Mouse (Mus musculus) lung, embryonic 14.5 days (tissue): ENCODE results near the gene Dgkq. TPM values are rescaled to one million over a fixed set of nuclear protein-coding genes. Genes with fewer than 3 reads are reported as not detected.

ENCODE experiments used
- ATAC-seq: fragments of 200-750 bp; cut with Nextera tagmentation; 2 replicates; pipeline ENCODE4 v1.8.0; 2017; ENCODE audit warnings: mild to moderate bottlenecking, moderate TSS enrichment, moderate library complexity; ENCODE audit not compliant: insufficient read depth
- DNase-seq: peaks from one replicate; pipeline ENCODE4 v3.0.0-alpha.2; 2015
- H3K27ac ChIP-seq: fragments of 300-500 bp; sonication (generic); 2 replicates; pipeline ENCODE4 v1.5.1; 2014; ENCODE audit warnings: low read depth, mild to moderate bottlenecking, moderate library complexity
- H3K27me3 ChIP-seq: fragments of 300-500 bp; sonication (generic); 2 replicates; pipeline ENCODE4 v1.6.1; 2014; ENCODE audit warnings: low read length, control low read depth; ENCODE audit not compliant: insufficient read depth
- H3K36me3 ChIP-seq: fragments of 300-500 bp; sonication (generic); 2 replicates; pipeline ENCODE4 v1.6.1; 2014; ENCODE audit warnings: control low read depth; ENCODE audit not compliant: insufficient read depth
- H3K4me1 ChIP-seq: fragments of 300-500 bp; sonication (generic); 2 replicates; pipeline ENCODE4 v1.6.1; 2014; ENCODE audit warnings: antibody characterized with exemption, control low read depth; ENCODE audit not compliant: insufficient read depth
- H3K4me2 ChIP-seq: fragments of 300-500 bp; sonication (generic); 2 replicates; pipeline ENCODE4 v1.6.1; 2014; ENCODE audit warnings: mild to moderate bottlenecking
- H3K4me3 ChIP-seq: fragments of 300-500 bp; sonication (generic); 2 replicates; pipeline ENCODE4 v1.5.1; 2014; ENCODE audit warnings: low read depth, low read length
- H3K9ac ChIP-seq: fragments of 300-500 bp; sonication (generic); 2 replicates; pipeline ENCODE4 v1.6.1; 2014
- H3K9me3 ChIP-seq: fragments of 300-500 bp; sonication (generic); 2 replicates; pipeline ENCODE4 v1.6.1; 2016; ENCODE audit warnings: low read depth, low read length, control low read depth
- CTCF ChIP-seq: IDR thresholded peaks from 2 replicates; pipeline ENCODE4 v1.5.1; 2016; ENCODE audit warnings: antibody characterized with exemption, low read depth
- WGBS: fragments of 180-500 bp; shearing (Covaris S2); extraction: QIAGEN DNeasy Blood & Tissue Kit; methylation state at CpG from one replicate; pipeline ENCODE4 v1.1.7; 2014; 5-methylcytosine and 5-hydroxymethylcytosine counted together
- polyA plus RNA-seq: library from polyadenylated mRNA; unstranded; fragments of >200 nt; fragmentation: Nextera tagmentation; extraction: Ambion mirVana; gene quantifications from 2 replicates; pipeline ENCODE4 v1.2.1, GENCODE M21; 2014

Gene Dgkq
- polyA plus RNA-seq, 1 experiment from 2014 or later: 12.1 TPM

- ATAC-seq (peak; percentile 18; the same call in 1 of the 2 replicates), DNase-seq (no peak)
- H3K4me2 ChIP-seq: no peak overlapping the region
- no peak overlapping the region for H3K4me3 ChIP-seq
- no peak for TF ChIP-seq CTCF
- H3K27ac ChIP-seq: no peak overlapping the region
- 48% methylated on average over 6 of the region's 6 CpGs for whole genome bisulfite sequencing
- no peaks in the 10 kb centered on the region for H3K4me1 ChIP-seq
- no peak overlapping the region for H3K9ac ChIP-seq
- no peaks in the 10 kb centered on the region for H3K9me3 ChIP-seq
- no peaks in the 10 kb centered on the region for H3K27me3 ChIP-seq
- H3K36me3 ChIP-seq: peaks cover 31% of the 10 kb centered on the region
Observed at GRCm38 (mm10) chr5:108708981-108709731, 39.7 kb upstream of the Dgkq start.

GRCm38 (mm10) chr5:108708419-108708818 lies 38.9 kb upstream of the Dgkq start:
- no peak overlapping the region for H3K9ac ChIP-seq
- no peaks in the 10 kb centered on the region for H3K4me1 ChIP-seq
- no peak for DNase-seq
- H3K27ac ChIP-seq: no peak overlapping the region
- WGBS: 88% methylated on average over 1 of the region's 1 CpGs
- no peak overlapping the region for H3K4me3 ChIP-seq
- TF ChIP-seq CTCF: no peak
- peaks cover 32% of the 10 kb centered on the region for H3K36me3 ChIP-seq
- H3K9me3 ChIP-seq: no peaks in the 10 kb centered on the region
- H3K27me3 ChIP-seq: no peaks in the 10 kb centered on the region
- H3K4me2 ChIP-seq: no peak overlapping the region
- ATAC-seq: no peak

- no peak overlapping the region for H3K4me3 ChIP-seq
- H3K4me1 ChIP-seq: no peaks in the 10 kb centered on the region
- ATAC-seq (no peak), DNase-seq (no peak)
- no peak overlapping the region for H3K9ac ChIP-seq
- no peak for TF ChIP-seq CTCF
- H3K4me2 ChIP-seq: no peak overlapping the region
- peaks cover 38% of the 10 kb centered on the region for H3K36me3 ChIP-seq
- H3K27me3 ChIP-seq: no peaks in the 10 kb centered on the region
- H3K9me3 ChIP-seq: no peaks in the 10 kb centered on the region
- 77% methylated on average over 2 of the region's 2 CpGs for WGBS
- H3K27ac ChIP-seq: no peak overlapping the region
Observed at GRCm38 (mm10) chr5:108707758-108708157, 38.3 kb upstream of the Dgkq start.

- H3K4me1 ChIP-seq: peaks cover 5% of the 10 kb centered on the region; the same call in 1 of the 2 replicates
- H3K4me2 ChIP-seq: no peak overlapping the region
- TF ChIP-seq CTCF: no peak
- DNase-seq (peak; percentile 40), ATAC-seq (peak; percentile 21)
- WGBS: 67% methylated on average over 12 of the region's 12 CpGs
- no peak overlapping the region for H3K27ac ChIP-seq
- H3K9me3 ChIP-seq: no peaks in the 10 kb centered on the region
- peaks cover 38% of the 10 kb centered on the region for H3K36me3 ChIP-seq
- no peak overlapping the region; the same call in 1 of the 2 replicates for H3K9ac ChIP-seq
- no peak overlapping the region for H3K4me3 ChIP-seq
- H3K27me3 ChIP-seq: no peaks in the 10 kb centered on the region
Observed at GRCm38 (mm10) chr5:108703754-108704626, 34.5 kb upstream of the Dgkq start.

- H3K9ac ChIP-seq: no peak overlapping the region
- ATAC-seq: no peak
Observed at GRCm38 (mm10) chr5:108701341-108702021, 32.0 kb upstream of the Dgkq start.

GRCm38 (mm10) chr5:108700346-108700745 lies 30.9 kb upstream of the Dgkq start:
- no peaks in the 10 kb centered on the region for H3K27me3 ChIP-seq
- H3K4me1 ChIP-seq: peaks cover 14% of the 10 kb centered on the region
- ATAC-seq: peak; percentile 69
- H3K9ac ChIP-seq: no peak overlapping the region
- H3K4me3 ChIP-seq: no peak overlapping the region
- peak overlapping the region; percentile 30 for H3K4me2 ChIP-seq
- TF ChIP-seq CTCF: no peak
- H3K27ac ChIP-seq: peak overlapping the region; percentile 85
- DNase-seq: peak; percentile 59
- peaks cover 18% of the 10 kb centered on the region; the same call in 1 of the 2 replicates for H3K36me3 ChIP-seq
- no peaks in the 10 kb centered on the region for H3K9me3 ChIP-seq
- 19% methylated on average over 3 of the region's 3 CpGs for WGBS

More at GRCm38 (mm10) chr5:108701341-108702021, 32.0 kb upstream of the Dgkq start:
- 75% methylated on average over 10 of the region's 10 CpGs for whole genome bisulfite sequencing
- Histone ChIP-seq H3K4me3 (no peak overlapping the region), H3K9me3 (no peaks in the 10 kb centered on the region), H3K36me3 (peaks cover 27% of the 10 kb centered on the region), H3K4me1 (peaks cover 10% of the 10 kb centered on the region), H3K4me2 (no peak overlapping the region), H3K27ac (peak overlapping the region; percentile 85), H3K27me3 (no peaks in the 10 kb centered on the region)
- DNase-seq: no peak
- TF ChIP-seq CTCF: no peak
